Mouse (Mus musculus) midbrain, embryonic 15.5 days (tissue): Measurements from ENCODE around the gene Tnfaip8l3. TPM values are rescaled to one million over a fixed set of nuclear protein-coding genes. Genes with fewer than 3 reads are reported as not detected.

Source experiments
- ATAC-seq: fragments of 200-750 bp; cut with Nextera tagmentation; replicated peaks from 2 replicates; pipeline ENCODE4 v1.8.0; 2017; ENCODE audit warnings: moderate TSS enrichment
- H3K27ac ChIP-seq: fragments of 300-500 bp; sonication (generic); 2 replicates; pipeline ENCODE4 v1.5.1; 2015; ENCODE audit warnings: mild to moderate bottlenecking, inconsistent platforms
- H3K27me3 ChIP-seq: fragments of 300-500 bp; sonication (generic); replicated peaks from 2 replicates; pipeline ENCODE4 v1.6.1; 2015; ENCODE audit warnings: inconsistent platforms
- H3K36me3 ChIP-seq: fragments of 300-500 bp; sonication (generic); replicated peaks from 2 replicates; pipeline ENCODE4 v1.6.1; 2015; ENCODE audit warnings: inconsistent platforms
- H3K4me1 ChIP-seq: fragments of 300-500 bp; sonication (generic); 2 replicates; pipeline ENCODE4 v1.6.1; 2015; ENCODE audit warnings: inconsistent platforms
- H3K4me2 ChIP-seq: fragments of 300-500 bp; sonication (generic); 2 replicates; pipeline ENCODE4 v1.6.1; 2015; ENCODE audit warnings: inconsistent platforms, mild to moderate bottlenecking, moderate library complexity
- H3K4me3 ChIP-seq: fragments of 300-500 bp; sonication (generic); 2 replicates; pipeline ENCODE4 v1.5.1; 2015; ENCODE audit warnings: mild to moderate bottlenecking, inconsistent platforms
- H3K9ac ChIP-seq: fragments of 300-500 bp; sonication (generic); 2 replicates; pipeline ENCODE4 v1.6.1; 2015; ENCODE audit warnings: mild to moderate bottlenecking, inconsistent platforms
- H3K9me3 ChIP-seq: fragments of 300-500 bp; sonication (generic); 2 replicates; pipeline ENCODE4 v1.6.1; 2016; ENCODE audit warnings: inconsistent platforms
- WGBS: fragments of 180-500 bp; shearing (Covaris S2); methylation state at CpG from one replicate; pipeline ENCODE4 v1.1.7; 2015; ENCODE audit warnings: mixed read lengths; 5-methylcytosine and 5-hydroxymethylcytosine counted together
- polyA plus RNA-seq: library from polyadenylated mRNA; unstranded; fragments of >200 nt; fragmentation: Nextera tagmentation; extraction: Ambion mirVana; gene quantifications from 2 replicates; pipeline ENCODE4 v1.2.1, GENCODE M21; 2015

The Tnfaip8l3 gene
- polyA plus RNA-seq, 1 experiment from 2014 or later = 0.27 TPM

GRCm38 (mm10) chr9:53984868-53985267 lies 83.3 kb downstream of the Tnfaip8l3 start:
- WGBS = 32% methylated on average over 9 of the region's 9 CpGs
- H3K9me3 ChIP-seq = no peaks in the 10 kb centered on the region

GRCm38 (mm10) chr9:53975122-53975518 lies 93.1 kb downstream of the Tnfaip8l3 start, which contains the start of gene Elmod1:
TSS of gene Elmod1 (minus strand) at chr9:53975301.
- H3K9ac ChIP-seq = peak within 1 kb of the TSS; percentile 88
- peak within 1 kb of the TSS; percentile 84 for H3K4me3 ChIP-seq
- peak; percentile 94 for ATAC-seq
- peak within 1 kb of the TSS; percentile 90 for H3K27ac ChIP-seq
- 1% methylated on average over 36 of the region's 36 CpGs for WGBS
- H3K27me3 ChIP-seq = no peaks in the 10 kb centered on the region
- peaks cover 8% of the 10 kb centered on the region; the same call in 1 of the 2 replicates for H3K4me1 ChIP-seq
- no peaks in the 10 kb centered on the region for H3K9me3 ChIP-seq
- H3K36me3 ChIP-seq = no peaks in the 10 kb centered on the region
- peak within 1 kb of the TSS; percentile 85 for H3K4me2 ChIP-seq

More at GRCm38 (mm10) chr9:53984868-53985267, 83.3 kb downstream of the Tnfaip8l3 start:
- H3K36me3 ChIP-seq = no peaks in the 10 kb centered on the region
- H3K27me3 ChIP-seq = no peaks in the 10 kb centered on the region
- H3K4me2 ChIP-seq = no peak overlapping the region
- H3K4me1 ChIP-seq = no peaks in the 10 kb centered on the region; the same call in 1 of the 2 replicates
- H3K27ac ChIP-seq = no peak overlapping the region
- no peak overlapping the region for H3K4me3 ChIP-seq
- no peak overlapping the region for H3K9ac ChIP-seq
- ATAC-seq = peak; percentile 69; the same call in 1 of the 2 replicates

- Histone ChIP-seq H3K9me3 (no peaks in the 10 kb centered on the region), H3K27ac (peak overlapping the region; percentile 90), H3K4me1 (peaks cover 8% of the 10 kb centered on the region; the same call in 1 of the 2 replicates), H3K4me2 (peak overlapping the region; percentile 85), H3K4me3 (peak overlapping the region; percentile 84), H3K9ac (peak overlapping the region; percentile 88), H3K27me3 (no peaks in the 10 kb centered on the region), H3K36me3 (no peaks in the 10 kb centered on the region)
- WGBS = under 1% methylated on average over 42 of the region's 42 CpGs
- ATAC-seq = peak; percentile 80
Measured at GRCm38 (mm10) chr9:53974328-53975121, 93.7 kb downstream of the Tnfaip8l3 start.

GRCm38 (mm10) chr9:53973929-53974327 lies 94.3 kb downstream of the Tnfaip8l3 start:
- peak overlapping the region; percentile 88 for H3K9ac ChIP-seq
- peaks cover 8% of the 10 kb centered on the region; the same call in 1 of the 2 replicates for H3K4me1 ChIP-seq
- peak overlapping the region; percentile 84 for H3K4me3 ChIP-seq
- peak overlapping the region; percentile 90 for H3K27ac ChIP-seq
- peak; percentile 34; the same call in 1 of the 2 replicates for ATAC-seq
- no peaks in the 10 kb centered on the region for H3K9me3 ChIP-seq
- H3K27me3 ChIP-seq = no peaks in the 10 kb centered on the region
- WGBS = 8% methylated on average over 13 of the region's 13 CpGs
- H3K36me3 ChIP-seq = no peaks in the 10 kb centered on the region
- peak overlapping the region; percentile 85 for H3K4me2 ChIP-seq

Other genes with a start within 250 kb of the Tnfaip8l3 start
- gene Sln, start 218.2 kb downstream of the Tnfaip8l3 start, polyA plus RNA-seq = 0.26 TPM in 1 of 2 replicates, not detected in the other
- 17.9 and 22.6 TPM in 2 replicates for gene Elmod1, start 93.1 kb downstream of the Tnfaip8l3 start, polyA plus RNA-seq
- 0.11 TPM in 1 of 2 replicates, not detected in the other for gene Cyp19a1, start 199.7 kb upstream of the Tnfaip8l3 start, polyA plus RNA-seq
- gene Gldn, start 218.1 kb upstream of the Tnfaip8l3 start, polyA plus RNA-seq = 0.17 and 0.18 TPM in 2 replicates